Mouse (Mus musculus) stomach, postnatal 0 days (tissue): ENCODE results near the gene Meis2.

Source experiments
- CTCF ChIP-seq: IDR thresholded peaks from 2 replicates; pipeline ENCODE4 v1.5.1; 2016; ENCODE audit warnings: antibody characterized with exemption, low read depth, mild to moderate bottlenecking, moderate library complexity
- EP300 ChIP-seq: optimal IDR thresholded peaks from 2 replicates; pipeline ENCODE3; 2016; ENCODE audit warnings: antibody characterized with exemption

GRCm38 (mm10) chr2:116002354-116002753 is 63.3 kb downstream of the Meis2 start:
- no peak for TF ChIP-seq CTCF
- no peak for TF ChIP-seq EP300
